Mouse (Mus musculus) lung, adult 18-20 months (tissue): Measurements from ENCODE around the gene Hinfp.
"Not testable (repeated sequence)": the region's sequence is repeated elsewhere in the genome, so short reads cannot be mapped to it uniquely, and the experiment has no call there.

Experiments used
- DNase-seq, 2 experiments: peaks; one replicate each; pipeline ENCODE4 v3.0.0; 2022; ENCODE audit warnings: mixed read lengths in 2 of 2

The Hinfp gene

DNA sequence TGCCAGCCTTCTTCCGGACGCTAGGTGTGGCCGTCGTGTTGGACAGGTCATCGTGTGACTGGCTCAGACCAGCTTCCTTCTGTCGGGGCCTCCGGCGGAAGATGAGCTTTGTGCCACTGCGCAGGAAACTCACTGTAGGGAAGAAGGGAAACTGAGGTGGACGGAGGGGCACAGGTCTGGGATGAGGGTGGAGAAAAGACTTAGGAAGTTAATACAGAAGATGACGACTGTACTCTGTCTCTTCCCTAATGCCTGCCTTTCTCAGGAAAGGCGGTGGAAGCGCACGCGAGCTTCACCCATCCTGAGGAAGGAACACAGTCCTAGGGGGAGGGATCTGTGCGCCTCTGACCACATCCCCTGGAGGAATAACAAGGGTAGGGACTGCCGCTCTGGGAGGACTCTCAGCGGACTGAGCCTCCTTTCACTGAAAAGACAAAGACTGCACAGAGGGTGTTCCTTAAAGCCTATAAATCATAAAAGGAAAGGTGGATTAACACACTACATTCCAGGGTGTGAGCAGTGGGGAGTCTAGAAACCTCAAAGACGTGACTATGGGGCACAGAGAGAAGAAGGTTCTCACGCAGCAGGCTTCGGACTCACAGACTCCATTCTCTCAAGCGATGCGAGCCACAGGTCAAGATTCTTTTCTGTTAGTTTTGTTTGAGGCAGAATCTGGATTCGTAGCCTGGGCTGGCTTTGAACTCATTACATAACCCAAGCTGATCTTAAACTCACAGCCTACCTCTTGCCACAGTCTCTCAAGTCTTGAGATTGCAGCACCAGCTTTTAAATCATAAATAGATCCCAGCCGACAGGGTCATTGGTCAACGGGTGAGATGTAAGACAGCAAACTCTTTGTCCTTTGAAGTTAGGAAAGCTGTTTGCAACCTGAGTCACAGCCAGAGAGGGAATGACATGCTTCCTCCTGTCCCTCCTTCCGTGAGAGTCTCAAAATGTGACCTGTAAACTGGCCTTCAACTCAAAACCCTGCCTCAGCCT, 6.0 kb upstream of the Hinfp start:
- peak; percentile 59 to 72 for DNase-seq

- DNase-seq: no peak
Measured at GRCm38 (mm10) chr9:44310750-44311135, 5.3 kb upstream of the Hinfp start.

- no peak for DNase-seq
Measured at GRCm38 (mm10) chr9:44309756-44310155, 4.3 kb upstream of the Hinfp start.

- no peak for DNase-seq
Measured at GRCm38 (mm10) chr9:44307248-44307647, 1.8 kb upstream of the Hinfp start.

GRCm38 (mm10) chr9:44306532-44306931, 1.1 kb upstream of the Hinfp start:
- DNase-seq: no peak

DNA sequence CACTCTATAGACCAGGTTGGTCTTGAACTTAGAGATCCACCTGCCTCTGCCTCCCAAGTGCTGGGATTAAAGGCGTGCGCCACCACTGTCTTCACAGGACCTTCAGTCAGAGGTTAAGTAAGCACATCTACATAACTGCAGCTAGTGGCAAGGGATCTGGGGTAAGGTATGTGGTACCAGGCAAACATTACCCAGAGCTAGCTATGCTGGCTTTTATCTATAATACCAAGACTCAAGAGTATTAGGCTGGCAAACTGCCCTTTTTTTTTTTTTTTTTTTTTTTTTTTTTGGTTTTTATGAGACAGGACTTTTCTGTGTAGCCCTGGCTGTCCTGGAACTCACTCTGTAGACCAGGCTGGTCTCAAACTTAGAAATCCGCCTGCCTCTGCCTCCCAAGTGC, 5.5 kb downstream of the Hinfp start:
- not testable (repeated sequence) for DNase-seq

DNA sequence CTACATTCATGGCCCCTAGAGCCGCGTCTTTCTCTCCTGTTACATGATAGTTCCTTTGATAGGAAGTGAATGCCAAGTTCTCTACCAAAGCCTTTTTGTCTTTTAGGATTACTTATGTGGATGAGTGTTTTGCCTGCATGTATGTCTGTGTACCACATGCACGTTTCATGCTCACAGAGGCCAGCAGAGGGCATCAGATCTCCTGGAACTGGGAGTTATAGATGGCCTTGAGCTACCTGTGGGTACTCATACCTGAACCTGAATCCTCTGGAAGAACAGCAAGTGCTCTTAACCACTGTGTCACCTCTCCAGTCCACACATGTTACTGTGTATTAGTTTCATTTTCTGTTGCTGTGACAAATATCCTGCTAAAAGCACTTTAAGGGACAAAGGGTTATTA, 13.0 kb downstream of the Hinfp start:
- peak; percentile 54 to 65 for DNase-seq

DNA sequence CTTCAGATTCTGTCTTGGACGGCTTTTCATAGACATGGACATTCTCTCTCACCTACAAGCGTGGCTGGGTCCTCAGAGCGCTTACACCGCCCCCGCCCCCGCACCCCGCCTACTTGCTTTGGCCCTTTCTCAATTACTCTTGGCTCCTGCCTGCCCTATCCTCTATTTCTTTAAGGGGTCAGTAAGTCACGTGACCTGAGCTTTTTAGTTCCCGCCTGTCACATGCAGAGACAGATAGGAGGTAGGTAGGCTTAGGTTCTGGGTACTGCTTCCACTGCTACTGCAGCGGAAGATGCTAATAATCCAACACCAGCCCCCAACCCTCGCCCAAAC, 16.5 kb downstream of the Hinfp start:
- DNase-seq: no peak

DNA sequence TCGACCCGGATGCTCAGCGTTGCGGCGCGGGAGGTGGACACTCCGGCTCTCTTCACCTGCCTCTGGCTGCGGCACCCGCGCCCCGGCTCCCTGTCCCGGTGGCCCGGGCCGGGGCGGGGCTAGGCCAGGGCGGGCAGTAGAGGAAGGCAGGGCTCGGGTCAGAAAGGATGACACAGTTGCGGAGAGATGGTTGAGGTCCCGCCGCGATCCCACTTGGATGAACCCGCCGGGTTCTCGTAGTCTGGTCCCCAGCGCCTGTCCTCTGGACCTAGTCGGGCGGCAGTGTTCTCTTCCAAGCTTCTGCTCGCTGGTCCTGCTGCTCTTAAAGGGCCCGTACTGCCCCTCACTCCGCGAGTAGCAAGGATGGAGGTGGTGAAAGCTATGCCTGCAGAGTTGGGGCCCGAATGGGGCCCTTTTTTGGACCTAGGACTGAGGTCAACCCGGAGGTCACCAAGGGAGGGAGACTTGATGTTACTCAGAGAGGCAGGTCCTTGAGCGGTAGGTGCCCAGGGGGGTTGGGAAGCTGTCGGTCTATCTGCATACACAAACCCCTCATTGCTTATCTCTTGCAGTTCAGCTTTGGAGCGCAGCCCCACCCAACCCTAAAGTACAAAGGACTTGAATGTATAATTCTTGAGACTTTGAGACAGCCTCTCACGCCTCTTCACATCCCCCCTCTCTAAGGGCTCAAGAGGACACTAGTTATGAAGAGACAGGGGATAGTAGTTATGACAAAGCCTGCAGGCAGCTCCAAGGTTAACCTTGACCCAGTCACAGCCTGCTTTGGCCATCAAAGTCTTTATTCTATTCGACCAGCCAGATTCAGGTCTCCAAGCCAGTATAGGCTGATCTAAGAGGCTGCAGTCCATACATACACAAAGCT, 17.2 kb downstream of the Hinfp start, which contains the start of gene Abcg4:
Gene Abcg4, minus strand, starts transcription at position 540 of the 883 bp plus-strand sequence.
- DNase-seq: no peak

DNA sequence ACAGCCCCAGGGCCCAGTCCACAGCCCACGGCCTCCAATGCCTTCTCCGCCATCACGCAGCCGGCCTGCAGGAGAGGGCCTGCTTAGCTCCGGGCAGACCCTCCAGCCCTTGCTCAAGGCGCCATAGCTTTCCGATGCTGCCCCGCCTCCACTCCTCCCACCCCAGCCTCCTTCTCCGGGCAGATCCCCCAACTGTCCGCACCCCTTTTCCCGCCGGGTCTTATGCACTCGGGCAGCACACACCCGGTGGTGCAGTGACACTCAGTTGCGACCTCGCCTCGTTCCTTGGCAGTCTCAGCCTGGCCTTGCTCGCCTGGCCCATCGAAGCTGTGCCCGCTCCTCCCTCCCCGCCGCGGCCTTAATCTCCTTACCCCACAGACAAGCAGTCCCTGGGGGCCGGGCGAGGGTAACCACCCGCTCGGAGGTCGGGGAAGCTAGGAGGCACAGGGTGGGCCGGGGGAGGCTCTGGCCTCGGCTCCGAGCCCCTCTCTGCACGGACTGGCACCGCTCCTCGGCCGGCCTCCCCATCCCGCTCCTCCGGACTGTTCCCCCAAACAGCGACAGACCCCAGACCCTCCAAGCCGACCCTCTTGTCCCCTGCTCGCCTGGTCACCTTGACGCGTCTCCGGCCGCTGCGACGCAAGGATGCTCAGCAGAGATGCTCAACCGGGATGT, 17.9 kb downstream of the Hinfp start:
- no peak for DNase-seq

- no peak for DNase-seq
Measured at GRCm38 (mm10) chr9:44287003-44287400, 18.5 kb downstream of the Hinfp start.

DNA sequence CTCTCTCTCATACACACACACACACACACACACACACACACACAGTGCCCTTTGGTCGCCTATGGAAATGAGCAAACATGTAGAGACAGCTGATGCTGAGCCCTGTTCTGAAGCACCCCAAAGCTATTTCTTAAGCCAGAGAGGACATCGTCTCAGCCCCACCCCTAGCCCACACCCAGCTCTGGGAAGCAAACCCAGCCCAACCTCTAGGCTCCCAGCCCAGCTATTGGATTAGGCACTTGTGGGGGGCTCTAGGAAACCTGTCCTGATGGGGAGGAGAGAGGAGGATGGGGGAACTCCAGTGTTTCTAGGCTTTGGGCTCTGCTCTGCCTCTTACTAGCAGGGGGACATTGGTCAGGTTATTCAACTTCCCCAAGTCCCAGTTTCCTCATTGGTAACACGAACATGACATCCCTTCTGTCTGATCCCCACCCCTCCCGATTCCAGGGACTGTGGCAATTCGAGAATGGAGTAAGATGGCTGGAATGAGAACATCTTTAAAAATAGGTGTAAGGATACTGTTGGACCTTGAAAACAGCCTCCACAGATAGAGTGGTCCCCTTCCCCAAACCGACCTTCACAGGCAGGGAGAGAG, 19.1 kb downstream of the Hinfp start:
- DNase-seq: no peak

- DNase-seq: no peak
Measured at GRCm38 (mm10) chr9:44283183-44283582, 22.3 kb downstream of the Hinfp start.

DNA sequence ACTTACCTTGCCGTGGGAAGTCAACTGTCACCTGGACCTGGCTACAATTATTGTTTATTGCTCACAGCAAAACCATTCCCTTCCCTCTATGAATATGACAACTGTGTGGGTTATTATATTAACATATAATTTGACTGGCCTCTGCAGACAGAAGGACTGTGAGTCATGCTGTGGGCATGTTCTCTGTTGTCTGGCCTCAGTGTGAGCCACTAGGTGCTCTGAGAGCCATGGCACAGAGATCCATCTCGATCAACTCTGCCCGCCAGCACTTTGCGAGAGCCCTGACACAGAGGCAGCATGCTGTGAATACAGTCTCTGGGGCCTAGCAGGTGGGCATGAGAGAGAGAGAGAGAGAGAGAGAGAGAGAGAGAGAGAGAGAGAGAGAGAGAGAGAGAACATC, 35.5 kb downstream of the Hinfp start:
- no peak for DNase-seq

DNA sequence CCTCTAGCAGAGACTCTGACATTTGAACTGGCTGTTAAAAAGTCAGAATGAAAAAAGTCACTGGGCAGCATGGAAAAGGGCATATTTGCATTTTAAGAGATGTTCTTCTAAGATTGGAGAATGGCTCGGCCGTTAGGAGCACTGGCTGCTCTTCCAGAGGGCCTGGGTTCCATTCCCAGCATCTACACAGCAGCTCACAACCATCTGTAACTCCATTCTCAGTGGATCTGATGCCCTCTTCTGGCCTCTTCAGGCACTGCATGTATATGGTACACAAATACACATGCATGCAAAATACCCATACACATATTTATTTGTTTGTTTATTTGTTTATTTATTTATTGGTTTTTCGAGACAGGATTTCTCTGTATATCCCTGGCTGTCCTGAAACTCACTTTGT, 36.4 kb downstream of the Hinfp start:
- DNase-seq: no peak

DNA sequence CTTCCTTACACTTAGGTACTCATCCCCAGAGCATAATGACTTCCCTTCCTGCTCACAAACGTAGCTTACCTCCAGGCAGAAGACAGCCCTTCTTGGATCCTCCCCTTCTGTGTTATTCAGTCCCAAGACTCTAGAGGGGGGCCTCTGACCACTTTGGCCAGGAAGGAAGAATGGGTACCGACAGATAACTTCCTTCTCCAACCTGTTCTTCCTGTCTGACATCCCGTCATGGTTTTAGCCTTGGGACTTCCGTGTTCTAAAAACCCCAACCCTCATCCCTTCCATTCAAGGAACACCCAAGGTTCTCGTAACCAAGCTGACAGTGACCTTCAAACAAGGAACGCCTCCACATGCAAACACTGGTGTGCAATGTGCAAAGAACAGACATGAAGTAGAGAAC, 37.0 kb downstream of the Hinfp start, which contains the start of gene Nlrx1:
Gene Nlrx1, minus strand, starts transcription at position 168 of the 400 bp plus-strand sequence.
- peak in 1 of 2 experiments; percentile 46 for DNase-seq

GRCm38 (mm10) chr9:44268027-44268360, 37.5 kb downstream of the Hinfp start:
- DNase-seq: peak; percentile 91 to 94

DNA sequence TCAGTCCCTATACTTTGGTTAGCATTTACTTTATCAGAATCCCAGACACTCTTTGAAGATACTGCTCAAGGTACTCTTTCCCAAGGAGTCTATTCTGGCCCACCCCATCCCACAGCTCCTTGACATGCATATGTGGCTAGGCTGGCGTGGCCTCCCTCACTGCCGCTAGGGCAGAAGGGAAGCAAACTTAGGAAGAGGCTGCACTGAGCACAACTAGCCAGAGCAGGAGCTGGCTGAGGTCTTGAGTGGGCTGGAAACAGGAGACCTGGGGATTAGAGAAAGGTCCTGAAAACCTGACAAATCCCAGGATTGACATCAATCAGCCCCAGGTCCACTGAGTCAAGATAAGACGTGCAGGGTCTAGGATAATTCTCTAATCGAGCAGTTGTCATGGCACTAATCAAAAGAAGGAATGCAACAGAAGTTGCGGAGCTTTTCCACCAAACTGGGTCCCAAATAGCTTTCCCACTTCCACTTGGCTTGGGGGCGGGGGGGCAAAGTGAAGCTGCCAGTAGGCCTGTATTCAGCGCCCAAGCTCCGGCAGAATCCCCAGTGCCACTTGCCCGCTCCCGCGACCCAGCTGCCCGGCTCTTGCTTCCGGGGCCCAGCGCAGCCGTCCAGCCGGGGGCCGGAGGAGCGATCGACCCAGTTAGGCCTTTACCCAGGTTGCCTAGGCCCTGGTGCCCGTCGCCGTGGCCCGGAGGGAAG, 38.0 kb downstream of the Hinfp start:
- peak; percentile 26 to 39 for DNase-seq

- no peak for DNase-seq
Measured at GRCm38 (mm10) chr9:44266478-44267226, 38.8 kb downstream of the Hinfp start.

DNA sequence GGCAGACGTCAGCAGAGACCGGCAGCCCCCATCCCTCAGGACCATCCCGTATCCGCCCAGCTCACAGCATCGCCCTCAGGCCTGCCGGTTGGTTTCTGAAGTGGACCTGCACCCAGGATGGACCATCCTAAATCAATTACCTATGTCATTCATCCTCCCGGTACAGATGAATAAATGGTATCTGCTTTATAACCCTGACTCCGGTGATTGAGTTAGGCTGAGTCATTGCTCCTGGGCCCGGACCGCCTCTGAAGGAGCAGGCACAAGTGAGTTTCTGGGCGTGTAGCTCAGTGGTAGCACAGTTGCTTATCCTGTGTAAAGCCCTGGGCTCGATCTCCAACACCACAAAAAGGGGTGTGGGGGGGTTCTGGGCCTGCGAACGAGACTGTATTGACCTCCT, 44.1 kb downstream of the Hinfp start:
- DNase-seq: no peak

DNA sequence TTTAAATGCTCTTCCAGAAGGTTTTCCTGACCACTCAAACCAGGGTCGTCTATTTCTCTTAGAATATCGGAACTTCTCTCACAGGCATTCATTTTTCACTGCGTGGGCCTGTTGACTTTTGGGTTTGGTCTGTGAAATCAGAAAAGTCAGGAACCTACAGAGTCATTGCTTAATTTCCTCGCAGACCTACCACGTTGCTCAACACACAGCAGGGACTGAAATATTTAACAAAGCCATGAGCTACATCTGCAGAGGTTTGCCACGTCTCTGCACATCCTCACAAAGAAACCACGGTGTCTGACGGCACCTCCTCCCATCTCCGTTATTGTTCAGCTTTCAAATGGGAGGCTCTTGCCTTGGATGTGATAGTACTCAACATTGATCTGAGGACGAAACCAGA, 46.5 kb downstream of the Hinfp start:
- no peak for DNase-seq
